Mouse (Mus musculus) liver, embryonic 14.5 days (tissue): Measurements from ENCODE around the gene Ppm1a. TPM values are rescaled to one million over a fixed set of nuclear protein-coding genes. Genes with fewer than 3 reads are reported as not detected.
A peak's percentile ranks its signal among the peaks of the same experiment; 100 is the strongest.

Experiments
- ATAC-seq: fragments of 200-750 bp; cut with Nextera tagmentation; 2 replicates; pipeline ENCODE4 v1.8.0; 2017; ENCODE audit warnings: moderate number of reproducible peaks, mild to moderate bottlenecking, moderate library complexity; ENCODE audit not compliant: insufficient read depth
- DNase-seq, 3 experiments: peaks; one replicate each; pipeline ENCODE4 v3.0.0-alpha.2; 2012 to 2013; ENCODE audit warnings: low read depth in 3 of 3, low spot score in 3 of 3
- H3K27ac ChIP-seq: fragments of 300-500 bp; sonication (generic); 2 replicates; pipeline ENCODE4 v1.5.1; 2014; ENCODE audit warnings: moderate library complexity, mild to moderate bottlenecking, control low read depth, inconsistent platforms
- H3K27me3 ChIP-seq: fragments of 300-500 bp; sonication (generic); 2 replicates; pipeline ENCODE4 v1.6.1; 2014; ENCODE audit warnings: mild to moderate bottlenecking, low read length, moderate library complexity; ENCODE audit not compliant: control insufficient read depth, insufficient read depth
- H3K36me3 ChIP-seq: fragments of 300-500 bp; sonication (generic); replicated peaks from 2 replicates; pipeline ENCODE4 v1.6.1; 2014; ENCODE audit warnings: low read depth; ENCODE audit not compliant: control insufficient read depth, insufficient read depth
- H3K4me1 ChIP-seq, 2 experiments: fragments of 200-500 bp in 1 of 2; fragments of 300-500 bp in 1 of 2; sonication (generic) in 1 of 2; replicated peaks; 2 replicates each; pipeline ENCODE4 v1.6.1; 2012 to 2014; ENCODE audit warnings: antibody characterized with exemption in 1 of 2, inconsistent platforms in 1 of 2, low read length in 1 of 2; ENCODE audit not compliant: control insufficient read depth in 2 of 2, insufficient read depth in 2 of 2
- H3K4me2 ChIP-seq: fragments of 300-500 bp; sonication (generic); 2 replicates; pipeline ENCODE4 v1.6.1; 2014; ENCODE audit warnings: low read depth, mild to moderate bottlenecking, control low read depth, moderate library complexity
- H3K4me3 ChIP-seq, 2 experiments: fragments of 200-500 bp in 1 of 2; fragments of 300-500 bp in 1 of 2; sonication (generic) in 1 of 2; 2 replicates each; pipeline ENCODE4 v1.5.1; 2012 to 2014; ENCODE audit warnings: low read depth in 2 of 2, low read length in 2 of 2, mild to moderate bottlenecking in 2 of 2, control low read depth in 1 of 2, inconsistent platforms in 1 of 2, moderate library complexity in 1 of 2; ENCODE audit not compliant: insufficient read depth in 1 of 2
- H3K9ac ChIP-seq: fragments of 300-500 bp; sonication (generic); replicated peaks from 2 replicates; pipeline ENCODE4 v1.6.1; 2014; ENCODE audit warnings: mild to moderate bottlenecking, control low read depth, moderate library complexity
- H3K9me3 ChIP-seq: fragments of 300-500 bp; sonication (generic); 2 replicates; pipeline ENCODE4 v1.6.1; 2016; ENCODE audit warnings: low read length, mixed read lengths; ENCODE audit not compliant: control insufficient read depth
- CTCF ChIP-seq: IDR thresholded peaks from 2 replicates; pipeline ENCODE4 v1.5.1; 2016; ENCODE audit warnings: antibody characterized with exemption, low read depth, control low read depth
- EP300 ChIP-seq: IDR thresholded peaks from 2 replicates; pipeline ENCODE4 v1.6.1; 2016; ENCODE audit warnings: antibody characterized with exemption, low read depth
- WGBS: fragments of 180-500 bp; shearing (Covaris S2); extraction: QIAGEN DNeasy Blood & Tissue Kit; methylation state at CpG from one replicate; pipeline ENCODE4 v1.1.7; 2014; ENCODE audit not compliant: insufficient replicate concordance; 5-methylcytosine and 5-hydroxymethylcytosine counted together
- polyA plus RNA-seq, 2 experiments: library from polyadenylated mRNA; depleted of rRNA in 1 of 2; stranded (reverse) in 1 of 2; unstranded in 1 of 2; fragments of >200 nt; fragmentation: Nextera tagmentation in 1 of 2; extraction: Ambion mirVana in 1 of 2; gene quantifications; 2 replicates each; pipeline versions ENCODE4 v1.2.1 to v1.2.3; 2012 to 2014

Ppm1a gene
- polyA plus RNA-seq, 2 experiments = 34.1 to 37.5 TPM

GRCm38 (mm10) chr12:72843555-72843954, 86.3 kb downstream of the Ppm1a start:
- no peak for ATAC-seq
- H3K4me2 ChIP-seq = peak overlapping the region; percentile 18
- no peaks in the 10 kb centered on the region for H3K9me3 ChIP-seq
- DNase-seq = no peak
- H3K36me3 ChIP-seq = no peaks in the 10 kb centered on the region
- peaks cover 0 to 4% of the 10 kb centered on the region in 2 experiments; a peak in 2 of 4 replicates for H3K4me1 ChIP-seq
- H3K27ac ChIP-seq = no peak overlapping the region
- no peaks in the 10 kb centered on the region; the same call in 1 of the 2 replicates for H3K27me3 ChIP-seq
- H3K4me3 ChIP-seq = no peak overlapping the region
- H3K9ac ChIP-seq = no peak overlapping the region
- WGBS = 56% methylated on average over 4 of the region's 4 CpGs
- TF ChIP-seq EP300 = no peak
- no peak for TF ChIP-seq CTCF

- ATAC-seq (peak; percentile 81), DNase-seq (peak; percentile 44 to 61 (median 55))
- TF ChIP-seq CTCF = no peak
- TF ChIP-seq EP300 = no peak
- H3K9me3 ChIP-seq = no peaks in the 10 kb centered on the region
- H3K9ac ChIP-seq = no peak overlapping the region
- H3K27ac ChIP-seq = no peak overlapping the region
- peak overlapping the region in 1 of 2 experiments; percentile 26; a peak in 2 of 4 replicates for H3K4me3 ChIP-seq
- H3K27me3 ChIP-seq = no peaks in the 10 kb centered on the region; the same call in 1 of the 2 replicates
- WGBS = 8% methylated on average over 12 of the region's 12 CpGs
- H3K4me2 ChIP-seq = peak overlapping the region; percentile 18
- no peaks in the 10 kb centered on the region for H3K36me3 ChIP-seq
- H3K4me1 ChIP-seq = peaks cover 0 to 4% of the 10 kb centered on the region in 2 experiments; a peak in 2 of 4 replicates
Measured at GRCm38 (mm10) chr12:72843973-72844620, 86.8 kb downstream of the Ppm1a start.

- WGBS = 55% methylated on average over 10 of the region's 10 CpGs
- peaks cover 0 to 4% of the 10 kb centered on the region in 2 experiments; a peak in 2 of 4 replicates for H3K4me1 ChIP-seq
- no peak for TF ChIP-seq CTCF
- no peak for TF ChIP-seq EP300
- no peak overlapping the region for H3K4me2 ChIP-seq
- ATAC-seq = no peak
- no peak overlapping the region for H3K27ac ChIP-seq
- H3K27me3 ChIP-seq = no peaks in the 10 kb centered on the region; the same call in 1 of the 2 replicates
- H3K36me3 ChIP-seq = no peaks in the 10 kb centered on the region
- no peaks in the 10 kb centered on the region for H3K9me3 ChIP-seq
- no peak for DNase-seq
- H3K9ac ChIP-seq = no peak overlapping the region
- no peak overlapping the region for H3K4me3 ChIP-seq
Measured at GRCm38 (mm10) chr12:72845946-72846345, 88.7 kb downstream of the Ppm1a start.

GRCm38 (mm10) chr12:72847725-72848124, 90.5 kb downstream of the Ppm1a start:
- no peaks in the 10 kb centered on the region; the same call in 1 of the 2 replicates for H3K27me3 ChIP-seq
- H3K36me3 ChIP-seq = no peaks in the 10 kb centered on the region
- no peak overlapping the region for H3K4me3 ChIP-seq
- TF ChIP-seq CTCF = peak; percentile 66
- no peak for TF ChIP-seq EP300
- DNase-seq (peak in 2 of 3 experiments; percentile 19 to 25), ATAC-seq (no peak)
- H3K9me3 ChIP-seq = no peaks in the 10 kb centered on the region
- H3K9ac ChIP-seq = no peak overlapping the region
- peaks cover 0 to 4% of the 10 kb centered on the region in 2 experiments; a peak in 2 of 4 replicates for H3K4me1 ChIP-seq
- H3K4me2 ChIP-seq = no peak overlapping the region
- 16% methylated on average over 7 of the region's 7 CpGs for WGBS
- no peak overlapping the region for H3K27ac ChIP-seq

Other genes with a start within 250 kb of the Ppm1a start
- gene Pcnx4, start 221.1 kb upstream of the Ppm1a start, polyA plus RNA-seq (2012; rRNA removed) = 1.6 TPM in 2 replicates
- 2.1 and 2.6 TPM in 2 replicates for gene Pcnx4, start 221.1 kb upstream of the Ppm1a start, polyA plus RNA-seq (2014; fragmentation: Nextera tagmentation; extraction: Ambion mirVana)
- 0.06 and 0.10 TPM in 2 replicates for gene Gm4756, start 107.8 kb upstream of the Ppm1a start, polyA plus RNA-seq (2012; rRNA removed)
- gene Gm4756, start 107.8 kb upstream of the Ppm1a start, polyA plus RNA-seq (2014; fragmentation: Nextera tagmentation; extraction: Ambion mirVana) = 0.08 and 0.18 TPM in 2 replicates
- 4.3 and 8.1 TPM in 2 replicates for gene Dhrs7, start 92.5 kb upstream of the Ppm1a start, polyA plus RNA-seq (2012; rRNA removed)
- 15.5 and 17.0 TPM in 2 replicates for gene Dhrs7, start 92.5 kb upstream of the Ppm1a start, polyA plus RNA-seq (2014; fragmentation: Nextera tagmentation; extraction: Ambion mirVana)
- gene Six6, start 182.4 kb downstream of the Ppm1a start, polyA plus RNA-seq (2012; rRNA removed) = not detected in 2 replicates
- gene Six6, start 182.4 kb downstream of the Ppm1a start, polyA plus RNA-seq (2014; fragmentation: Nextera tagmentation; extraction: Ambion mirVana) = not detected in 2 replicates
- 0.28 and 0.84 TPM in 2 replicates for gene 4930447C04Rik, start 183.3 kb downstream of the Ppm1a start, polyA plus RNA-seq (2012; rRNA removed)
- gene 4930447C04Rik, start 183.3 kb downstream of the Ppm1a start, polyA plus RNA-seq (2014; fragmentation: Nextera tagmentation; extraction: Ambion mirVana) = 0.09 and 0.23 TPM in 2 replicates